Comparison of ENCODE assay signal across 20 mouse cellular contexts in the genomic region with DNA sequence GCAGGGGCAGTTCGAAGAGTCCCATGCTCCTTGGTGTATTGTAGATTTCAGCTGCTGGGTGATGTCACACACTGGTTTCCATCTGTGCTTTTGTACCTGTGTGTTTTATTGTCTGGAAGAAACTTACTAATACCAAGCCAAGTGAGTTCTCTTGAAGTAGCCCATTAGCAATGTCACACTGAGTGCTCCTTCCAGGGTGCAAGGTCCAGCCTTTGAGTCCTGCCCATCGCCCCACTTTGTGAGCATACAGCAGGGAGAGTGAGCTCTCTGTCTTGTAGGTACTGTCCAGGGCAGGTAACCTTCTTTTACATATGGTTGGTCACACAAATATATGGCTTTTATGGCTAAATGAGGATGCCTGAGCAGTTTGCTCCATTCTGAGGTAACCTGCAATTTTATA. TPM values are rescaled to one million over a fixed set of nuclear protein-coding genes. Genes with fewer than 3 reads are reported as not detected.
DNase-seq lines count a peak whose midpoint lies in the region; ATAC-seq and TF ChIP-seq lines count a peak whose summit lies in the region.
"Had no signal": no experiment of that assay in that cellular context is flagged by ENCODE, and none has a peak within 500 bp of the region (broad histone marks: within the 10 kb centered on the region; RNA-seq: fewer than 3 reads in every experiment).

No protein-coding gene starts in this region.

- no peak overlapping the region for H3K4me3 ChIP-seq in kidney, adult 2 months (ENCODE audit: insufficient read depth, low read depth, low read length)
- no peak overlapping the region for H3K4me3 ChIP-seq in kidney, embryonic 14.5 days (ENCODE audit: low read length)
- H3K4me3 ChIP-seq: embryonic facial prominence, embryonic 15.5 days; erythroblast, embryonic 14.5 days; heart, embryonic 15.5 days had no signal

- TF ChIP-seq POLR2A in kidney, adult 2 months (IDR thresholded peaks at IDR 0.05; ENCODE audit: low read depth, low read length), result no peak

- H3K4me1 ChIP-seq in kidney, adult 2 months (ENCODE audit: control insufficient read depth, insufficient read depth, low read length), result peaks cover 11% of the 10 kb centered on the region; the same call in 1 of the 2 replicates
- H3K4me1 ChIP-seq in kidney, embryonic 14.5 days (ENCODE audit: control insufficient read depth, insufficient read depth, low read length), result 0 out of 2 replicates have a peak, but pooled peaks cover 10% of the 10 kb centered on the region

- H3K27me3 ChIP-seq in kidney, adult 2 months (replicated peaks; ENCODE audit: control insufficient read depth, insufficient read depth, low read length), result no peaks in the 10 kb centered on the region
- no peaks in the 10 kb centered on the region; the same call in 1 of the 2 replicates for H3K27me3 ChIP-seq in kidney, embryonic 14.5 days (ENCODE audit: control insufficient read depth, insufficient read depth, low read length)

- no peak overlapping the region for H3K4me2 ChIP-seq in kidney, embryonic 14.5 days (replicated peaks; ENCODE audit: low read depth, low read length)

- no peaks in the 10 kb centered on the region for H3K36me3 ChIP-seq in kidney, adult 2 months (ENCODE audit: control insufficient read depth, insufficient read depth, low read length)
- no peaks in the 10 kb centered on the region for H3K36me3 ChIP-seq in kidney, embryonic 14.5 days (ENCODE audit: control insufficient read depth, insufficient read depth, low read length)
- H3K36me3 ChIP-seq: embryonic facial prominence, embryonic 15.5 days; forebrain, embryonic 10.5 days; heart, embryonic 15.5 days; hindbrain, embryonic 10.5 days had no signal

- ATAC-seq in kidney, embryonic 14.5 days (ENCODE audit: low FRiP score, low TSS enrichment), result no peak
- ATAC-seq: forebrain, embryonic 16.5 days had no signal

- H3K9ac ChIP-seq in kidney, embryonic 14.5 days (ENCODE audit: low read depth, low read length), result no peak overlapping the region
- H3K9ac ChIP-seq: embryonic facial prominence, embryonic 15.5 days; heart, embryonic 15.5 days had no signal

- intact Hi-C loops in heart, postnatal 10 days (cut with DNase I), result no loop called here

- H3K9me3 ChIP-seq in kidney, embryonic 14.5 days (ENCODE audit: control insufficient read depth, low read length), result no peaks in the 10 kb centered on the region
- H3K9me3 ChIP-seq: embryonic facial prominence, embryonic 15.5 days; forebrain, embryonic 10.5 days; heart, embryonic 15.5 days; hindbrain, embryonic 10.5 days had no signal

- no peak overlapping the region for H3K27ac ChIP-seq in kidney, adult 2 months (ENCODE audit: insufficient read depth, low read depth, low read length)
- no peak overlapping the region for H3K27ac ChIP-seq in kidney, embryonic 14.5 days (ENCODE audit: low read depth, low read length)
- H3K27ac ChIP-seq: embryonic facial prominence, embryonic 15.5 days; forebrain, embryonic 10.5 days; heart, adult 2 months; heart, embryonic 15.5 days; hindbrain, embryonic 10.5 days had no signal

- 72% methylated on average over 2 of the region's 2 CpGs for WGBS in kidney, adult 2 months
- 86% methylated on average over 2 of the region's 2 CpGs for WGBS in kidney, embryonic 14.5 days

- peak; percentile 52 for DNase-seq in heart, adult 11 months
- DNase-seq in heart, postnatal 10 days, result no peak
- peak; percentile 83 for DNase-seq in kidney, adult 2 months
- DNase-seq in right cerebral cortex, postnatal 25 days, result peak; percentile 1
- DNase-seq in right cerebral cortex, adult 2 months (ENCODE audit: low spot score in 2 of 2), result no peak
- DNase-seq in testis, postnatal 10 days (ENCODE audit: low spot score), result peak; percentile 31
- DNase-seq: adrenal gland, postnatal 10 days; cerebellum, adult 11 months; cerebellum, adult 8-10 months; cerebellum, postnatal 14 days; embryo, embryonic 11 days; gastrocnemius, postnatal 10 days had no signal

- TF ChIP-seq CTCF in kidney, adult 2 months (conservative IDR thresholded peaks at IDR 0.05; ENCODE audit: insufficient read depth, insufficient read length, low read depth, low read length), result no peak

RNA-seq across cellular contexts. Expression of gene Mturn, which starts 19.1 kb away (rescaled TPM):
- 10 to 100 TPM; 12.1 to 12.7 TPM for total RNA-seq in heart, postnatal 10 days (2021)
- 23.9 and 25.9 TPM in 2 replicates for polyA plus RNA-seq in kidney, adult 2 months (2012; rRNA removed)
- polyA plus RNA-seq in kidney, embryonic 14.5 days (2014; fragmentation: Nextera tagmentation; extraction: Ambion mirVana), result 3.8 and 4.2 TPM in 2 replicates

Comparison
In these comparisons a context has a peak if more than half of its experiments do, and no peak if none do; other contexts are left out.
1. DNase-seq: peak in heart, adult 11 months (single experiment), kidney, adult 2 months (single experiment), right cerebral cortex, postnatal 25 days (single experiment) and testis, postnatal 10 days (single experiment); none in heart, postnatal 10 days (0 of 2) and right cerebral cortex, adult 2 months (0 of 2).